Mouse (Mus musculus): ENCODE measurements at regions not wholly inside any gene's neighbourhood (a gene's known extent, or its start where the extent isn't known, plus 50 kb on each side); places are given as distances from the start of the nearest gene placed in this dataset.

DNA sequence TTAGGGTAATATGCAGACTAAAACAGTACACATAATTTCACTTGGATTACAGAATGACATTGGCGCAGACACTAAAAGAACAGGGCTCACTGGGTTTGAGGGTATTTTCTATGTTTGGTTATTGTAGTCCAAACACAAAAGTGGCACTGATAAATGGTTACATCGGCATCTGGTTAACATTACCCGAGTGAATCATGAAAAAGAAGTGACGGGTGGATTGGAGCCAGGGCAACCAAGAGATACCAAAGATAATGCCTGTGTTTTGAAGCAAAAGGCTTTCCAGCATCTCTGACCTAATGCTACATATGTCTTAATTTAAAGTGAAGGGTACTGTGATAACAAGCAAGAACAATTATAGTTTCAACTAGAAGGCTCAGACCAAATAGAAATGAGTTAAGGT is 451.4 kb upstream of the Adam24 start:
- TF ChIP-seq CTCF (conservative IDR thresholded peaks at IDR 0.05; ENCODE audit: low read length) (no peak), POU5F1 (IDR thresholded peaks at IDR 0.05; ENCODE audit: borderline replicate concordance, low read length) (no peak), NANOG (IDR thresholded peaks at IDR 0.05; ENCODE audit: borderline replicate concordance, low read length) (no peak)
